Mouse (Mus musculus): ENCODE results near the gene Ube2f. TPM values are rescaled to one million over a fixed set of nuclear protein-coding genes. Genes with fewer than 3 reads are reported as not detected.

The Ube2f gene
- polyA plus RNA-seq, 1 experiment from 2014 or later: 77.9 TPM

DNA sequence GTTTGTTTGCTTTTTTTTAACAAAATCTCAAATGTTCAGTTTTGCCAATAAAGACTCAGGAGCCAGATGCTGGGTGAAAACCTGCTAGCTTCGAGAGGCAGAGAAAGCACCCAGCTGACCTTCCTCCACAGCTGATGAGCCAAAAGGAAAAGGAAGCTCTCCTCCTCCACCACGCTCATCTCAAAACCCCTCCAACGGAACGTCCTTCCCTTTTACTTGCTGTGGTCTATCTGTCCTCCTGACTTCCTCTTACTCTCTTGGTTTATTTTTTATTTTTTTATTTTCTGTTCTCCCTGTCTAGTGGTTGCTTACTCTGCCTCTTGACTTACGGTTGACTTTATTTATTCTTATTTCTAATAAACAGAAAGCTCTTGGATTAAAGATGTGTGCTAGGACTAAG is 14.7 kb upstream of the Ube2f start:
- ATAC-seq (ENCODE audit: insufficient read depth): no peak
- no peaks in the 10 kb centered on the region for H3K36me3 ChIP-seq (ENCODE audit: insufficient read depth)
- H3K9ac ChIP-seq: no peak overlapping the region
- DNase-seq: no peak
- no peak overlapping the region for H3K4me2 ChIP-seq
- WGBS: 53% methylated on average over 5 of the region's 5 CpGs
- H3K4me1 ChIP-seq (ENCODE audit: insufficient read depth): 0 out of 2 replicates have a peak, but pooled peaks cover 7% of the 10 kb centered on the region
- no peak for TF ChIP-seq CTCF (IDR thresholded peaks at IDR 0.05; ENCODE audit: low read depth)
- no peak overlapping the region for H3K4me3 ChIP-seq (ENCODE audit: low read depth, low read length)
- H3K27me3 ChIP-seq (ENCODE audit: insufficient read depth, low read length): no peaks in the 10 kb centered on the region
- H3K27ac ChIP-seq (ENCODE audit: low read depth): no peak overlapping the region
- H3K9me3 ChIP-seq (ENCODE audit: low read depth, low read length): no peaks in the 10 kb centered on the region

DNA sequence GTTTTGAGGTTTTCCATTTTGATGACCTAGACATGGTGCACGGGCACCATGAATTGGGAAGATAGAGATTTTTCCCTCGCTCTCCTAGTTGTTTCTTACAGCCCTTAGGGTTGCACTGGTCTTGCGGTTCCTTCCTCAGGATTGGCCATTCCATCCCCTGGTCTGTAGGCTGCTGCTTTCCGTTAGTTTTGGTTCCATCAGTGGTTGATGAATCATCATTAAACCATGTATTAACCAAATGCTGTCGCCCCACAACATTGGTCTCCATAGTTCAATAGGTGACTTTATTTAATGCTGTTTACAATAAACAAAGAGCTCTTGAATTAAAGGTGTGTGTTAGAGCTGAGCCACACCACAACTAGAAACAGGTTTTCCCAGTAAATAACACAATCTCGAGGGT is 12.4 kb upstream of the Ube2f start:
- no peak overlapping the region for H3K4me3 ChIP-seq (ENCODE audit: low read depth, low read length)
- no peaks in the 10 kb centered on the region for H3K4me1 ChIP-seq (ENCODE audit: insufficient read depth)
- H3K36me3 ChIP-seq (ENCODE audit: insufficient read depth): no peaks in the 10 kb centered on the region
- H3K27me3 ChIP-seq (ENCODE audit: insufficient read depth, low read length): no peaks in the 10 kb centered on the region
- no peak overlapping the region for H3K9ac ChIP-seq
- DNase-seq (no peak), ATAC-seq (ENCODE audit: insufficient read depth) (no peak)
- no peaks in the 10 kb centered on the region for H3K9me3 ChIP-seq (ENCODE audit: low read depth, low read length)
- TF ChIP-seq CTCF (IDR thresholded peaks at IDR 0.05; ENCODE audit: low read depth): no peak
- H3K27ac ChIP-seq (ENCODE audit: low read depth): no peak overlapping the region
- H3K4me2 ChIP-seq: no peak overlapping the region
- 73% methylated on average over 6 of the region's 6 CpGs for WGBS

DNA sequence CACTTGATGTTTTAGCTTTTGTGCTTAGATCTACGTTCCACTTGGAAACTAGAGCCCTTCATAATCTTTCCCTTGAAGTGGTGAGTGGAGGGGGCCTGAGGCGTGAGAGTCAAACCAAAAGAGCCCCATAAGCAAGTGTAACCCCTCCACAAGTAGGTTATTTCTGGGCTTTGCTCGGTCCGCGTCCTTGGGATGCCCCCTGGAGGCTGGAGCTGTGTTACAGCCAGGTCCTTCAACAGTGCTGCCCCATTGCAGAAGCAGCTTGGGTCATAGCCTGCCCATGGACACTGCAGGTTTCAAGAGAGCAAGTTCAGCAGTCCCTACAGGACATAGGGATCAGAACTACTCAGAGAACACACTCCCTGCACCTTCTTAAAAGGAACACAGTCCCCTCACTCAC is 11.0 kb upstream of the Ube2f start:
- DNase-seq (peak; percentile 72), ATAC-seq (ENCODE audit: insufficient read depth) (no peak)
- no peak overlapping the region for H3K4me3 ChIP-seq (ENCODE audit: low read depth, low read length)
- H3K27me3 ChIP-seq (ENCODE audit: insufficient read depth, low read length): no peaks in the 10 kb centered on the region
- TF ChIP-seq CTCF (IDR thresholded peaks at IDR 0.05; ENCODE audit: low read depth): peak; percentile 77
- no peaks in the 10 kb centered on the region for H3K4me1 ChIP-seq (ENCODE audit: insufficient read depth)
- H3K4me2 ChIP-seq: no peak overlapping the region
- no peaks in the 10 kb centered on the region for H3K9me3 ChIP-seq (ENCODE audit: low read depth, low read length)
- no peak overlapping the region for H3K27ac ChIP-seq (ENCODE audit: low read depth)
- 13% methylated on average over 5 of the region's 5 CpGs for WGBS
- H3K36me3 ChIP-seq (ENCODE audit: insufficient read depth): no peaks in the 10 kb centered on the region
- no peak overlapping the region for H3K9ac ChIP-seq

DNA sequence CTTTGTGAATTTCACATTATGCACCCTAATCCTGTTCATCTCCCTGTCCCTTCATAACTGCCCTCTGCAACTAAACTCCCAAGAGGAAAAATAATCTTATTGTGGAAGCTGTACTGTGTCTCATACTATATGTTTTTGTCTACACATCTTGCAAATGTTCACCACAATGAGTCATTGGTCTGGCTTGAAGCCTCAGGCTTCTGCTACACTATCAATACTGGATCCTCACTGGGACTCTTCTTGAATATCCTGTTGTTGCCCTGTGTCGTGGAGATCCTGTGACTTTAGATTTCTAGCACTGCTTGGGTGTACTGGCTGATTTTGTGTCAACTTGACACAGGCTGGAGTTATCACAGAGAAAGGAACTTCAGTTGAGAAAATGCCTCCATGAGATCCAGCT is 10.3 kb upstream of the Ube2f start:
- TF ChIP-seq CTCF (IDR thresholded peaks at IDR 0.05; ENCODE audit: low read depth): no peak
- H3K4me1 ChIP-seq (ENCODE audit: insufficient read depth): no peaks in the 10 kb centered on the region
- H3K4me3 ChIP-seq (ENCODE audit: low read depth, low read length): no peak overlapping the region
- H3K9me3 ChIP-seq (ENCODE audit: low read depth, low read length): no peaks in the 10 kb centered on the region
- H3K27me3 ChIP-seq (ENCODE audit: insufficient read depth, low read length): no peaks in the 10 kb centered on the region
- no peaks in the 10 kb centered on the region for H3K36me3 ChIP-seq (ENCODE audit: insufficient read depth)
- H3K27ac ChIP-seq (ENCODE audit: low read depth): no peak overlapping the region
- no peak for ATAC-seq (ENCODE audit: insufficient read depth)
- WGBS: 70% methylated on average over 1 of the region's 1 CpGs
- no peak overlapping the region for H3K4me2 ChIP-seq
- DNase-seq: no peak
- H3K9ac ChIP-seq: no peak overlapping the region

DNA sequence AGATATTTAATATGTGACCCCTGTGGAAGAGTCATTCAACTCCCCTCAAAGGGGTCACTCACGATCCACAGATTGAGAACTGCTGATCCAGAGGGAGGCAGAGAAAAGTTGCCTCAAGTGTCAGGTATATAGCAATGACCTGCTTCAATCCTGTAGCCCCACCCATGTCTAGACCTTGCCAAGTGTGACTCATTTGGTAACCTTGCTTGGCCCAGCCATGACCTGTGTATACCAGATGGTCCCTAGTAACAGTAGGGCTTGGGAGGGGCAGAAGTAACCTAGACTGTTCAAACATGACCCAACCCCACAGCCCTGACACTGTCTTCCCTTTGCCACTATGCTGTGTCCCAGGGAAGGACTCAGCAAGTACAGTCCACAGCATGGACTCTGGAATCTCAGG is 9.4 kb upstream of the Ube2f start:
- no peak overlapping the region for H3K9ac ChIP-seq
- H3K27me3 ChIP-seq (ENCODE audit: insufficient read depth, low read length): no peaks in the 10 kb centered on the region
- H3K36me3 ChIP-seq (ENCODE audit: insufficient read depth): no peaks in the 10 kb centered on the region
- H3K9me3 ChIP-seq (ENCODE audit: low read depth, low read length): no peaks in the 10 kb centered on the region
- WGBS: 79% methylated on average over 1 of the region's 1 CpGs
- ATAC-seq (ENCODE audit: insufficient read depth) (no peak), DNase-seq (no peak)
- H3K4me2 ChIP-seq: no peak overlapping the region
- H3K4me3 ChIP-seq (ENCODE audit: low read depth, low read length): no peak overlapping the region
- no peaks in the 10 kb centered on the region for H3K4me1 ChIP-seq (ENCODE audit: insufficient read depth)
- no peak for TF ChIP-seq CTCF (IDR thresholded peaks at IDR 0.05; ENCODE audit: low read depth)
- H3K27ac ChIP-seq (ENCODE audit: low read depth): no peak overlapping the region

DNA sequence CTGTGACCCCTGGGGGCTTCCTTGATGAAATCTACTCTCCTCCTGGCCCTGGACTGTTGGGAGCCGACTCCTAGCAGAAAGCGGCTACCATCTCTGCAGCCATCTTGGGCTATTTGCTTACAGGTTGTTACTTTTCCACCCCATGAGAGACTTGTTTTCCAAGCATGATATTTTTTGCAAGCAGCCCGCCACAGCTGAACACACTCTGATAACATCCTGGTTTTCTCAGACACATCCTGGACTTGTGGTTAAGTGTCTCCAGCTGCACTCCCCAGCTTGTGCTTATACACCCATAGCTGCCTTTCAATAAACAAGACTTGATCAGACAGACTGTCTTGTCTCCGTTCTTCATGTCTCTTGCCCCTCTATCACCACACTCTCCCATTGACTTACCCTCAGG is 8.9 kb upstream of the Ube2f start:
- no peaks in the 10 kb centered on the region for H3K36me3 ChIP-seq (ENCODE audit: insufficient read depth)
- H3K27ac ChIP-seq (ENCODE audit: low read depth): no peak overlapping the region
- H3K4me3 ChIP-seq (ENCODE audit: low read depth, low read length): no peak overlapping the region
- H3K4me1 ChIP-seq (ENCODE audit: insufficient read depth): no peaks in the 10 kb centered on the region
- no peak for TF ChIP-seq CTCF (IDR thresholded peaks at IDR 0.05; ENCODE audit: low read depth)
- no peak overlapping the region for H3K4me2 ChIP-seq
- no peak overlapping the region for H3K9ac ChIP-seq
- H3K27me3 ChIP-seq (ENCODE audit: insufficient read depth, low read length): no peaks in the 10 kb centered on the region
- no peaks in the 10 kb centered on the region for H3K9me3 ChIP-seq (ENCODE audit: low read depth, low read length)
- DNase-seq: no peak
- no peak for ATAC-seq (ENCODE audit: insufficient read depth)
- WGBS: 62% methylated on average over 4 of the region's 4 CpGs

DNA sequence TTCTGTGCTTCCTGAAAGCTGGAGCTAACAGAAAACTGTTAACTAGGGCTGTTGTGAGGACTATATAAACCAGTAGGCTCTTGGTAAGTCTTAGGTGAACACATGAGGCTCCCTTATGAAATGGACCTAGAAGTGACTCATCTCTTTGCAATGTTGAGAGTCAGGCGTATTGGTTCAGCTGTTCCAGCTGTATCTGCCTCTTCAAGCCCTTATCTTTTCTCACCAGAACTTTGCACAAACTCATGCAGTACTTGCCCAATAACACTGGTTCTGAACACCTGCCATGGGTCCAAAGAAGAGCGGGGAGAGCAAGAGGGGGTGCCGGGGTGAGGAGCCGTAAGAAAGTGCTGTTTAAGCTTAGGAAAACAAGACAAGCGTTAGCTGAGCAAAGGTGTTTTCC is 1.9 kb upstream of the Ube2f start:
- H3K36me3 ChIP-seq (ENCODE audit: insufficient read depth): no peaks in the 10 kb centered on the region
- no peaks in the 10 kb centered on the region for H3K9me3 ChIP-seq (ENCODE audit: low read depth, low read length)
- H3K27ac ChIP-seq (ENCODE audit: low read depth): 0 out of 2 replicates have a peak overlapping the region, but pooled peaks have one; percentile 25
- H3K9ac ChIP-seq: no peak overlapping the region
- H3K4me1 ChIP-seq (ENCODE audit: insufficient read depth): 0 out of 2 replicates have a peak, but pooled peaks cover 9% of the 10 kb centered on the region
- ATAC-seq (ENCODE audit: insufficient read depth) (no peak), DNase-seq (no peak)
- H3K4me3 ChIP-seq (ENCODE audit: low read depth, low read length): no peak overlapping the region
- H3K4me2 ChIP-seq: no peak overlapping the region
- no peaks in the 10 kb centered on the region for H3K27me3 ChIP-seq (ENCODE audit: insufficient read depth, low read length)
- 76% methylated on average over 5 of the region's 5 CpGs for WGBS
- no peak for TF ChIP-seq CTCF (IDR thresholded peaks at IDR 0.05; ENCODE audit: low read depth)

DNA sequence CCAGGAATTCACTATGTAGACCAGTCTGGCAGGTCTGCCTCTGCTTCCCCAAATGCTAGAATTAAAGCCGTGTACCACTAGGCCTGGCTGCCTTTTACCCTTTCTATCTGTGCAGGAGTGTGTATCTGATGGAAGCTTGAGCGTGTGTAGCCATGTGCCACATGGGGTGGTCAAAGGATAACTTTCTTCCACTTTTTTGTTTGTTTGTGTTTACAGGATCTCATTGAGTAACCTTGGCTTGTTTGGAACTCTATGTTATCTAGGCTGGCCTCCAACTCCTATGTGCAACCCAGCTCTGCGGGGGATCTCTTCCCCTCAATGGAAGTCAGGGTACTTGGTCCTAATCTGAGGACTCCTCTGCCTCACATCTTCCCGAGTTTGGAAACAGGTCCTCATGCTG is 1.1 kb upstream of the Ube2f start:
- H3K4me1 ChIP-seq (ENCODE audit: insufficient read depth): 0 out of 2 replicates have a peak, but pooled peaks cover 9% of the 10 kb centered on the region
- peak overlapping the region; percentile 73 for H3K4me2 ChIP-seq
- H3K9ac ChIP-seq: no peak overlapping the region
- H3K4me3 ChIP-seq (ENCODE audit: low read depth, low read length): no peak overlapping the region
- no peaks in the 10 kb centered on the region for H3K27me3 ChIP-seq (ENCODE audit: insufficient read depth, low read length)
- H3K27ac ChIP-seq (ENCODE audit: low read depth): no peak overlapping the region
- no peaks in the 10 kb centered on the region for H3K36me3 ChIP-seq (ENCODE audit: insufficient read depth)
- ATAC-seq (ENCODE audit: insufficient read depth): no peak
- DNase-seq: no peak
- 42% methylated on average over 4 of the region's 4 CpGs for WGBS
- no peak for TF ChIP-seq CTCF (IDR thresholded peaks at IDR 0.05; ENCODE audit: low read depth)
- H3K9me3 ChIP-seq (ENCODE audit: low read depth, low read length): no peaks in the 10 kb centered on the region

All from lung, embryonic 14.5 days (tissue).